Mouse (Mus musculus) Patski (cell line): ENCODE measurements around the gene Agap1. TPM values are rescaled to one million over a fixed set of nuclear protein-coding genes. Genes with fewer than 3 reads are reported as not detected.

Source experiments
- ATAC-seq: fragments of 100-300 bp; one replicate; pipeline ENCODE4 v1.8.0; 2021
- CTCF ChIA-PET: fragments of 350-600 bp; sonication (Branson Sonifier 250); formaldehyde crosslinking; loops from one replicate; lab custom pipeline; 2022; ENCODE audit warnings: inconsistent platforms; lab: Charles Lee
- POLR2A ChIA-PET: fragments of 350-600 bp; sonication (Branson Sonifier 250); formaldehyde crosslinking; loops from one replicate; lab custom pipeline; 2022; ENCODE audit warnings: antibody characterized with exemption, inconsistent platforms; lab: Charles Lee
- DNase-seq: peaks from one replicate; pipeline ENCODE4 v3.0.0-alpha.2; 2011; ENCODE audit warnings: low read depth, low spot score
- H3K27me3 ChIP-seq: fragments of 371-371 bp; one replicate; pipeline ENCODE4 v1.5.1; 2021
- CTCF ChIP-seq: fragments of 100-300 bp; IDR thresholded peaks from one replicate; pipeline ENCODE4 v1.5.1; 2021
- in situ Hi-C: fragments of 300-500 bp; cut with MboI; formaldehyde crosslinking; loops from 3 replicates; pipeline ENCODE4 v1.11.1; 2018; ENCODE audit warnings: low pct_unique_long_range_greater_than_20kb, mixed read lengths
- polyA plus RNA-seq: library from polyadenylated mRNA; unstranded; gene quantifications from one replicate; pipeline ENCODE4 v1.2.3, GENCODE M21; 2021

Gene Agap1
- polyA plus RNA-seq, 1 experiment from 2014 or later: 32.3 TPM

- CTCF ChIA-PET: interaction anchor here (1.8 to 4.5 kb wide), 2 partner anchors 13 to 34 kb away, joined by 3 to 28 read pairs; no protein-coding TSS in a partner anchor
- H3K27me3 ChIP-seq: no peaks in the 10 kb centered on the region
- in situ Hi-C loops: no loop called here
Measured at GRCm38 (mm10) chr1:89509196-89509595, 54.6 kb downstream of the Agap1 start.

GRCm38 (mm10) chr1:89509763-89510340, 55.2 kb downstream of the Agap1 start:
- in situ Hi-C loops: no loop called here
- ChIA-PET CTCF (interaction anchor here (1.2 to 4.5 kb wide), 4 partner anchors 10 to 49 kb away, joined by 3 to 28 read pairs (median 3); no protein-coding TSS in a partner anchor), POLR2A (interaction anchor here (1.2 kb wide), 1 partner anchor 35 kb away, joined by 3 read pairs; no protein-coding TSS in a partner anchor)
- DNase-seq (no peak), ATAC-seq (no peak)
- TF ChIP-seq CTCF: no peak
- H3K27me3 ChIP-seq: no peaks in the 10 kb centered on the region

More at GRCm38 (mm10) chr1:89509196-89509595, 54.6 kb downstream of the Agap1 start:
- no peak for DNase-seq
- POLR2A ChIA-PET: no interaction called here
- no peak for TF ChIP-seq CTCF
- ATAC-seq: no peak

DNA sequence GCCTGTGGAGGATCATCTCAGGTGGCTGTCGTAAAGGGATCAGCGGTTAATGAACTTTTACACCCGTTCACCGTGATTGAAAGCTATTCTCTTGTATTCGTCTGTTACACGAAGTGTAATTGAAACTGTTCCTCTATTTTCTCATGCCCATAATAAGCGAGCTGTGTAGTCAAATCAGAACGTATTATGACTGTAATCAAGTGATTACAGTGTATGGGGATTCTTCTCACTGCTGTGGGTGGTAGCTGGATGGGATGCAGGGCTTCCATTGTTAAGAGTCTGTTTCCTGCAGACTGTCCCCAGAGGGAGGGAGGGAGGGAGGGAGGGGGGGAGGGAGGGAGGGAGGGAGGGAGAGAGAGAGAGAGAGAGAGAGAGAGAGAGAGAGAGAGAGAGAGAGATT, 56.1 kb downstream of the Agap1 start:
- DNase-seq (no peak), ATAC-seq (no peak)
- no peaks in the 10 kb centered on the region for H3K27me3 ChIP-seq
- POLR2A ChIA-PET: interaction anchor here (1.2 to 1.4 kb wide), 2 partner anchors 11 to 36 kb away, joined by 3 read pairs; no protein-coding TSS in a partner anchor
- CTCF ChIA-PET: interaction anchor here (1.2 to 4.5 kb wide), 3 partner anchors 10 to 50 kb away, joined by 3 to 28 read pairs (median 3); no protein-coding TSS in a partner anchor
- TF ChIP-seq CTCF: no peak
- in situ Hi-C loops: no loop called here

- no peak for TF ChIP-seq CTCF
- DNase-seq (no peak), ATAC-seq (no peak)
- CTCF ChIA-PET: interaction anchor here (4.5 kb wide), 1 partner anchor 9 kb away, joined by 28 read pairs; no protein-coding TSS in a partner anchor
- in situ Hi-C loops: no loop called here
- H3K27me3 ChIP-seq: no peaks in the 10 kb centered on the region
- POLR2A ChIA-PET: no interaction called here
Measured at GRCm38 (mm10) chr1:89513616-89514283, 59.1 kb downstream of the Agap1 start.

DNA sequence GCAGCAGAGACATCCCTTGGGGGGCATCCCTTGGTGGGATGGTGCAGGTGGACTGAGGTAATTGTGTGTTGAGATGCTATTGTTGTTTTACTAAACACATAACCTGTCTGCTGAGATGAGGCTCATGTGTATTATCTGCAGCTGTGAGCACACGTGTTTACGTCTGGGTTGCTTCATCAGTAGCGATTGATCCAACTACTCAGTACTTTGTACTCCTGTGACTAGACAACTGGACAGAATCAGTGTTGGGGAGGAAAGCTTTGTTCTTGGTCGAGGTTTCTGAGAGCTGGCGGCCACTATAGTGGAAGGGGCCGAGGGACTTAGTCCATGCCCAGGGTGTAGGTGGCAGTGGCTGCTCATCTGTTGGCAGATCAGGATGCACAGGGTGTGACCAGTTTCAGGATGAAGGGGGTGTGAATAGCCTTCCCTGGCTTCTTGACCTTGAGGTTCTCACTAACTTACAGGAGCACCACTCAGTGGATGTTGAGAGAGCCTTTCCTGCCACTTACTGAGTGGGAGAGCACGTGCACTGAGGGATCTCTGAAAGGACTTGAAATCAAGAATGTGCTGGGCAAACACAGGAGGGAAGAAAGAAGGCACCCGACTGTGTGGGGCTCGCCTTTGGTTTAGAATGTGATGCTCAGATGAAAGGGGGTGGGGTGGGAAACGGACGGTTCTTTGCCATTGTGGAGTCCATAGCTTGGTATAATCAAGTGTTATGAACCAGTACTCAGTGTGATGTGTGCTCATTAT, 61.4 kb downstream of the Agap1 start:
- TF ChIP-seq CTCF: no peak
- in situ Hi-C loops: no loop called here
- DNase-seq: no peak
- ChIA-PET POLR2A (no interaction called here), CTCF (no interaction called here)
- H3K27me3 ChIP-seq: no peaks in the 10 kb centered on the region
- no peak for ATAC-seq

GRCm38 (mm10) chr1:89517817-89518216, 63.2 kb downstream of the Agap1 start:
- ATAC-seq: no peak
- ChIA-PET POLR2A (no interaction called here), CTCF (no interaction called here)
- in situ Hi-C loops: no loop called here
- no peak for TF ChIP-seq CTCF
- H3K27me3 ChIP-seq: no peaks in the 10 kb centered on the region
- no peak for DNase-seq

GRCm38 (mm10) chr1:89519914-89520643, 65.5 kb downstream of the Agap1 start:
- ATAC-seq: no peak

DNA sequence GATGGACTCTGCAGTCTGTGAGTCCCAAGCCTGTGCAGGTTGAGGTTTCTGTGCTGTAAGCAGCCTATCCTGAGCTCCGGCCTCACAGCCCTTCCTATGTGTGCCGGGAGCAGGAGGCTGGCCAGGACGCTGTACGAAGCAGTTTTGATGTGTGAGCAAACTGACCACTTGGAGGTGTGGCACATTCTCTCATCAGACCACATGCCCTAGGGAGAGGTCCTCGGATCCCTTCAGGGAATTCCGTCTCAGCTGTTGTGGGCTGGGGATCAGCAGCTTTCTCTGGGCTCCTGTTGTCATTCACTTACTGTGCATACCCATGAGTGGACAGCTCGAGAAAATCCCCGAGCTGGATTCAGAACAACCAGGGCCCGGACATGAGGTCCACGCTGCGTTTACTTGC, 66.8 kb downstream of the Agap1 start:
- in situ Hi-C loops: loop anchor here (5.0 kb wide), 3 partner anchors 64 to 284 kb away; no protein-coding TSS in a partner anchor
- no peaks in the 10 kb centered on the region for H3K27me3 ChIP-seq
- peak; percentile 32 for ATAC-seq
- POLR2A ChIA-PET: interaction anchor here (1.8 kb wide), 1 partner anchor 65 kb away, joined by 6 read pairs; no protein-coding TSS in a partner anchor
- DNase-seq: peak; percentile 20
- TF ChIP-seq CTCF: no peak
- CTCF ChIA-PET: interaction anchor here (1.2 to 5.7 kb wide), 3 partner anchors 10 to 64 kb away, joined by 3 to 28 read pairs (median 3); no protein-coding TSS in a partner anchor

More at GRCm38 (mm10) chr1:89519914-89520643, 65.5 kb downstream of the Agap1 start:
- no peak for TF ChIP-seq CTCF
- in situ Hi-C loops: loop anchor here (5.0 kb wide), 3 partner anchors 63 to 283 kb away; no protein-coding TSS in a partner anchor
- H3K27me3 ChIP-seq: no peaks in the 10 kb centered on the region
- ChIA-PET POLR2A (interaction anchor here (0.6 kb wide), 1 partner anchor 60 kb away, joined by 3 read pairs; no protein-coding TSS in a partner anchor), CTCF (interaction anchor here (5.7 kb wide), 1 partner anchor 9 kb away, joined by 28 read pairs; no protein-coding TSS in a partner anchor)
- DNase-seq: no peak

DNA sequence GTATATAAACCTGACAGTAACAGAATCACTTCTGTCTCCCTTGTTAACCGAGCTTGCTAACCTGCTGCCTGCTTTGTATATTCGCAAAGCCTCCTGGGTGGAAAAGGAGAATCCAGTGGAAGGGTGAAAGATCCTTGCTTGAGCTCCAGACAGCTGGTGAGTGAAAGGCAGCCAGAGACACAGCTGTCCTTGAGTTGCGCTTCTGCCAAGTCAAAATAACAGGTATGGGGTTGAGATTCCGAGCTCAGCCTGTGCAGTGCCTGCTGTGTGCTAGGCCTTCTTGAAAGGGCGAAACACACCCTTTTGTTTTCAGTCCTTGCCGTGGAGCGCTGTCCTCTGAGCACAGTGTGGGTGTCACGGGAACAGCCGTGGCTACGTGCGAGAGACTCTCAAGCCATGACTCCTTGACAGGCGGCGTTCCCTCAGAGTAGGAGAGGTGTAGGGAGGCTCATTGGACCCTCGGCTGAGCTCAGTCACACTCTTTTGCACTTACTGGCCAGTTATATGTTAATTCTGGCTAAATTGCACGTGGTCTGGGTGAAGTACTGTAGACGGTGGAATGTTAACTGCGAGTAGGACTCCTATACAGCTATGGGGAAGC, 67.4 kb downstream of the Agap1 start:
- no peak for ATAC-seq
- TF ChIP-seq CTCF: no peak
- no peak for DNase-seq
- in situ Hi-C loops: loop anchor here (5.0 kb wide), 3 partner anchors 65 to 285 kb away; no protein-coding TSS in a partner anchor
- no peaks in the 10 kb centered on the region for H3K27me3 ChIP-seq
- ChIA-PET POLR2A (interaction anchor here (1.8 kb wide), 1 partner anchor 66 kb away, joined by 6 read pairs; no protein-coding TSS in a partner anchor), CTCF (interaction anchor here (1.2 to 5.7 kb wide), 3 partner anchors 11 to 199 kb away, joined by 3 to 28 read pairs (median 3); no protein-coding TSS in a partner anchor)
